Mouse (Mus musculus) CH12.LX (cell line): Measurements from ENCODE around the gene Parp1. TPM values are rescaled to one million over a fixed set of nuclear protein-coding genes. Genes with fewer than 3 reads are reported as not detected.

Experiments used
- DNase-seq: peaks from one replicate; pipeline ENCODE4 v3.0.0-alpha.2; 2013; ENCODE audit errors: extremely low read depth
- H3K27ac ChIP-seq: 2 replicates; pipeline ENCODE4 v1.5.1; 2012; ENCODE audit warnings: low read depth, mild to moderate bottlenecking, control low read depth, moderate library complexity; ENCODE audit not compliant: insufficient read depth
- H3K27me3 ChIP-seq: replicated peaks from 2 replicates; pipeline ENCODE3; 2012; ENCODE audit warnings: inconsistent platforms
- H3K36me3 ChIP-seq, 2 experiments: replicated peaks in 1 of 2; 2 replicates each; pipeline versions ENCODE3 to v1.6.1; 2012; ENCODE audit warnings: inconsistent platforms in 1 of 2, low read length in 1 of 2, mild to moderate bottlenecking in 1 of 2, mixed read lengths in 1 of 2, moderate library complexity in 1 of 2; ENCODE audit not compliant: control insufficient read depth in 1 of 2, insufficient read depth in 1 of 2
- H3K4me1 ChIP-seq, 2 experiments: 2 replicates each; pipeline ENCODE4 v1.6.1; 2012; ENCODE audit warnings: inconsistent platforms in 1 of 2, moderate library complexity in 1 of 2; ENCODE audit not compliant: insufficient read depth in 2 of 2, control insufficient read depth in 1 of 2
- H3K4me2 ChIP-seq: 2 replicates; pipeline ENCODE4 v1.6.1; 2012; ENCODE audit warnings: low read depth, mild to moderate bottlenecking, control low read depth; ENCODE audit not compliant: poor library complexity, insufficient read depth, severe bottlenecking
- H3K4me3 ChIP-seq, 3 experiments: fragments of 150-350 bp in 1 of 3; sonication (generic) in 1 of 3; replicated peaks in 1 of 3; 2 replicates each; pipeline versions ENCODE3 to v1.5.1; 2011 to 2012; ENCODE audit warnings: low read depth in 2 of 3, low read length in 2 of 3, mild to moderate bottlenecking in 2 of 3, moderate library complexity in 2 of 3, control low read depth in 1 of 3, improper control_type of control experiment in 1 of 3, inconsistent platforms in 1 of 3, mixed read lengths in 1 of 3; ENCODE audit not compliant: poor library complexity in 1 of 3
- H3K79me2 ChIP-seq: replicated peaks from 2 replicates; pipeline ENCODE4 v1.6.1; 2012; ENCODE audit warnings: mild to moderate bottlenecking, moderate library complexity; ENCODE audit not compliant: control insufficient read depth, poor library complexity, insufficient read depth, severe bottlenecking; ENCODE audit errors: extremely low read depth
- H3K9ac ChIP-seq: 2 replicates; pipeline ENCODE4 v1.6.1; 2012; ENCODE audit warnings: low read depth, mild to moderate bottlenecking, control low read depth, moderate library complexity; ENCODE audit not compliant: insufficient read depth
- H3K9me3 ChIP-seq: replicated peaks from 2 replicates; pipeline ENCODE3; 2012; ENCODE audit warnings: low read length, inconsistent platforms, mixed read lengths
- BHLHE40 ChIP-seq: IDR thresholded peaks from 2 replicates; pipeline ENCODE4 v1.6.1; 2011; ENCODE audit warnings: mild to moderate bottlenecking, low read depth, low read length, improper control_type of control experiment
- CHD1 ChIP-seq: IDR thresholded peaks from 2 replicates; pipeline ENCODE4 v1.6.1; 2012; ENCODE audit warnings: low read depth, low read length, improper control_type of control experiment, inconsistent platforms
- CHD2 ChIP-seq: IDR thresholded peaks from 2 replicates; pipeline ENCODE4 v1.6.1; 2011; ENCODE audit warnings: low read length, improper control_type of control experiment
- E2F4 ChIP-seq: IDR thresholded peaks from 2 replicates; pipeline ENCODE4 v1.6.1; 2011; ENCODE audit warnings: low read depth, low read length, improper control_type of control experiment; ENCODE audit not compliant: insufficient replicate concordance
- ELF1 ChIP-seq: IDR thresholded peaks from 2 replicates; pipeline ENCODE4 v1.6.1; 2014; ENCODE audit warnings: low read depth, mild to moderate bottlenecking, inconsistent platforms, low read length, improper control_type of control experiment
- EP300 ChIP-seq: IDR thresholded peaks from 2 replicates; pipeline ENCODE4 v1.6.1; 2011; ENCODE audit warnings: low read length, improper control_type of control experiment
- ETS1 ChIP-seq: conservative IDR thresholded peaks from 2 replicates; pipeline ENCODE4 v1.6.1; 2012; ENCODE audit warnings: low read depth, mild to moderate bottlenecking, inconsistent platforms, low read length, improper control_type of control experiment, moderate library complexity
- GABPA ChIP-seq: IDR thresholded peaks from 2 replicates; pipeline ENCODE4 v1.6.1; 2012; ENCODE audit warnings: low read depth, low read length, improper control_type of control experiment, inconsistent platforms; ENCODE audit not compliant: insufficient replicate concordance
- IRF4 ChIP-seq: IDR thresholded peaks from 2 replicates; pipeline ENCODE4 v1.6.1; 2014; ENCODE audit warnings: low read depth, mild to moderate bottlenecking, inconsistent platforms, low read length, improper control_type of control experiment
- KAT2A ChIP-seq: IDR thresholded peaks from 2 replicates; pipeline ENCODE4 v1.6.1; 2012; ENCODE audit warnings: low read length, improper control_type of control experiment, inconsistent platforms; ENCODE audit not compliant: insufficient replicate concordance
- MAFK ChIP-seq: IDR thresholded peaks from 2 replicates; pipeline ENCODE4 v1.6.1; 2011; ENCODE audit warnings: low read length, improper control_type of control experiment; ENCODE audit not compliant: insufficient replicate concordance
- MAX ChIP-seq: IDR thresholded peaks from 2 replicates; pipeline ENCODE4 v1.6.1; 2011; ENCODE audit warnings: low read length, improper control_type of control experiment
- MEF2A ChIP-seq: IDR thresholded peaks from 2 replicates; pipeline ENCODE4 v1.6.1; 2014; ENCODE audit warnings: low read depth, mild to moderate bottlenecking, inconsistent platforms, low read length, improper control_type of control experiment, borderline replicate concordance
- MXI1 ChIP-seq: IDR thresholded peaks from 2 replicates; pipeline ENCODE4 v1.6.1; 2011; ENCODE audit warnings: mild to moderate bottlenecking, low read depth, low read length, improper control_type of control experiment
- NRF1 ChIP-seq: IDR thresholded peaks from 2 replicates; pipeline ENCODE4 v1.6.1; 2014; ENCODE audit warnings: low read depth, mild to moderate bottlenecking, inconsistent platforms, low read length, improper control_type of control experiment, moderate library complexity
- PAX5 ChIP-seq: IDR thresholded peaks from 2 replicates; pipeline ENCODE4 v1.6.1; 2012; ENCODE audit warnings: low read length, inconsistent platforms, mixed read lengths
- POLR2A ChIP-seq: IDR thresholded peaks from 2 replicates; pipeline ENCODE4 v1.6.1; 2011; ENCODE audit warnings: low read depth, mild to moderate bottlenecking, improper control_type of control experiment, low read length
- RCOR1 ChIP-seq: conservative IDR thresholded peaks from 2 replicates; pipeline ENCODE4 v1.6.1; 2012; ENCODE audit warnings: low read depth, mild to moderate bottlenecking, inconsistent platforms, low read length, improper control_type of control experiment
- SMC3 ChIP-seq: IDR thresholded peaks from 2 replicates; pipeline ENCODE4 v1.6.1; 2011; ENCODE audit warnings: low read depth, low read length, improper control_type of control experiment
- TBP ChIP-seq: conservative IDR thresholded peaks from 2 replicates; pipeline ENCODE4 v1.6.1; 2011; ENCODE audit warnings: low read depth, low read length, improper control_type of control experiment
- UBTF ChIP-seq: IDR thresholded peaks from 2 replicates; pipeline ENCODE4 v1.6.1; 2012; ENCODE audit warnings: low read depth, mild to moderate bottlenecking, inconsistent platforms, low read length, improper control_type of control experiment, moderate library complexity
- USF1 ChIP-seq: IDR thresholded peaks from 2 replicates; pipeline ENCODE4 v1.6.1; 2014; ENCODE audit warnings: low read depth, mild to moderate bottlenecking, inconsistent platforms, low read length, improper control_type of control experiment
- ZC3H11A ChIP-seq: IDR thresholded peaks from 2 replicates; pipeline ENCODE4 v1.6.1; 2012; ENCODE audit warnings: low read depth, mild to moderate bottlenecking, inconsistent platforms, low read length, improper control_type of control experiment
- ZMIZ1 ChIP-seq: IDR thresholded peaks from 2 replicates; pipeline ENCODE4 v1.6.1; 2012; ENCODE audit warnings: low read depth, mild to moderate bottlenecking, inconsistent platforms, low read length, improper control_type of control experiment
- ZNF384 ChIP-seq: IDR thresholded peaks from 2 replicates; pipeline ENCODE4 v1.6.1; 2012; ENCODE audit warnings: low read depth, low read length, improper control_type of control experiment, inconsistent platforms
- dilution Hi-C: fragments of 300-500 bp; cut with MboI; formaldehyde crosslinking; loops from 2 replicates; pipeline ENCODE4 v1.14.3; 2020; ENCODE audit warnings: low sequenced_read_pairs; ENCODE audit not compliant: extremely low pct_unique_long_range_greater_than_20kb, extremely low pct_ligation_motif_present
- in situ Hi-C: fragments of 300-500 bp; cut with MboI; formaldehyde crosslinking; loops from 3 replicates; pipeline ENCODE4 v1.14.3; 2019; ENCODE audit warnings: low sequenced_read_pairs, low pct_ligation_motif_present, low pct_unique_long_range_greater_than_20kb, mixed read lengths
- polyA plus RNA-seq: library from polyadenylated mRNA; unstranded; fragments of >175 nt; gene quantifications from 2 replicates; pipeline ENCODE4 v1.2.1, GENCODE M21; 2012; ENCODE audit warnings: low read depth; ENCODE audit not compliant: insufficient read length
- total RNA-seq, 2 experiments: library from RNA; depleted of rRNA; stranded (reverse); fragments of 300-350 nt in 1 of 2; fragments of >200 nt in 1 of 2; gene quantifications; 2 replicates each; pipeline ENCODE4 v1.2.3; 2012 to 2014

The Parp1 gene
- total and polyA plus RNA-seq, 3 experiments = 310 to 313 (median 310) TPM

DNA sequence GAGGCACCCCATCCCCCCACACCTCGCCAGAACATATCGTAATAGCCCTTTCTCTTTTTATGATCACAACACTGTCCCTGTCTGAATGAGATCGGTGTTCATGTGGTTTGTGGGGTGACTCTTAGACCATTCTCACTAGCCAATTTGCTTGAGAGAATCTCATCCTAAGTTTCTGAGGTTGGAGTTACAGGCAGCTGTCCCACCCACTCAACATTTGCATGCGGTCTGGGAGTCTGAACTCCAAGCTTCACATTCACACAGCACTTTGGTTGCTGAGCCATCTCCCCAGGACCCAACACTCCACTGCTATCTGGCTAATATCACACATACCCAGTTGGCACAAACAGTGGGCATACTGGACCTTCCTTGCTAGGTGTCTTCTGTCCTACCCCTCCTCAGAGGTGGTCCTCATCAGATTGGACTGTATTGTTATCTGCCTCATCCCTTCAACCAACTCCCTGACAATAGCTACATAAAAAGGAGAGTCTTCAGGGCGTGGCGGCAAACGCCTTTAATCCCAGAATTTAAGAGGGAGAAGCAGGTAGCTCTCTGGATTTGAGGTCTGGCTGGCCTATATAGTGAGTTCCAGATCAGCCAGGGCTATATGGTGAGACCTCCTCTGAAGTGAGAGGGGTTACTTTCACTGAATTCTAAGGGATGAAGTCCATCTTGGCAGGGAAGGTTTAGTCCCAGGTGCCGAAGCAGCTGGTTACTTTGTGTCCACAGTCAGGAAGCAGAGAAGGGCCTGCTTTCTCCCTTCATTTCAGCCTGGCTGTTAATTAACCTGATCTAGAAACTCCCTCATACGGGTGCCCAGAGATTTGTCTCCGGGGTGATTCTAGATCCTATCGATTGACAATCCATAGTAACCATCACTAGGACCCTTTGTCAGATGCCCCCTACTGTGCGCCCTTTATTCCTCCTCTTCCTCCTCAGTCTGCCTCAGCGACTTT lies 21.6 kb upstream of the Parp1 start:
- Histone ChIP-seq H3K79me2 (no peaks in the 10 kb centered on the region), H3K27ac (no peak overlapping the region), H3K9me3 (peaks cover 9% of the 10 kb centered on the region), H3K4me3 (no peak overlapping the region), H3K27me3 (no peaks in the 10 kb centered on the region), H3K36me3 (no peaks in the 10 kb centered on the region), H3K4me1 (peaks cover 25 to 94% of the 10 kb centered on the region in 2 experiments), H3K4me2 (no peak overlapping the region), H3K9ac (no peak overlapping the region)
- in situ Hi-C loops = loop anchor here (5.0 to 25.0 kb wide), 3 partner anchors 62 to 285 kb away; partner anchors contain the start of genes Psen2 and Stum
- DNase-seq = peak; percentile 80
- TF ChIP-seq NRF1 = no peak
- TF ChIP-seq CHD1 = no peak
- 0 out of 2 replicates have a peak, but pooled peaks have one; percentile 43 for TF ChIP-seq MAFK
- no peak for TF ChIP-seq KAT2A
- TF ChIP-seq EP300 = peak; percentile 61; the same call in 1 of the 2 replicates
- TF ChIP-seq BHLHE40 = peak; percentile 53
- peak; percentile 11; the same call in 1 of the 2 replicates for TF ChIP-seq CHD2
- peak; percentile 64 for TF ChIP-seq ETS1
- no peak for TF ChIP-seq RCOR1
- TF ChIP-seq GABPA = no peak
- TF ChIP-seq USF1 = no peak
- TF ChIP-seq, all 38 proteins: peak for 5
- dilution Hi-C loops = no loop called here

DNA sequence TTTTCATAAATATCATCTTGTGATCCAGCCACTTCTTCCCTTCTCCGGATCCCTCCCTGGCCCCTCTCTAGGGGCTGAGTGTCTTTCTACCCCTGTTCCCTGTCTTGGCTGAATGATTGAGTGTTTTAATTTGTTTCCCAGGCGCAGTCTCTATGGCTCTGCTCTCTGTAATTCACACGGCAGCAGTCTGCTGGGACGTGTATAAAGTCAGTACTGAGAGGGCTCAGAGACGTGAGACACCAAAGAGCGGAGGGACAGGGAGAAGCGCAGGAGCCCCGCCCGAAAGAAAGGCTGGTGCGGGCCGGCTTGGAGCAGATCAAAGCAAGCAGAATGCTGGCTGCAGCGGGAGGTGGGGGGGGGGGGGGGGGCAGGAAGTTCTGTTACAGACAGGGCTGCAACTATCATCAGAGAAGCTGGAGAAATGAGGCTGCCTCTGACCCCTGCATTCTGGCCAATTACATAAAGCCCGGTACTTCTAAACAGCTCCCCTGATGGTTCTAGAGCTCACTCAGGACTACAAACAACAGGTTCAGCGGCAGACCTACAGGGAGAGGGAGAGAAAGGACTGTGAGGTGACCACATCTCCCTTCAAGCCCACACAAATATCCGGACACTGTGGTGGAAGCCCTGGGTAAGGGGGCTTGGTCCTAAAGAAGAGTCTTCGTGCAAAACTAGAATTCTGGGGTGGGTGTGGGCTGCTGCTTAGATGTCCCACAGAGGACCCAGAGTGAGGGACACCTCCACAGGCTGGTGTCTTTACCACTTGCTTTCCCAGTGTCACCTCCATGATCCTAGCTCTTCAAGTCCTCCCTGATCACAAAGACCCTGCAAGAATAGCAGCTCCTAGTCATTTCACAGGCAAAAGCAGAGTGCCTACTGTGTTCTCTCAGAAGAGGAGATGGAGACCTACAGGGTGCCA lies 20.7 kb upstream of the Parp1 start:
- no peak for DNase-seq
- Histone ChIP-seq H3K9me3 (peaks cover 9% of the 10 kb centered on the region), H3K27ac (no peak overlapping the region)
- in situ Hi-C loops = loop anchor here (5.0 to 25.0 kb wide), 3 partner anchors 63 to 286 kb away; partner anchors contain the start of genes Psen2 and Stum
- TF ChIP-seq PAX5 (no peak), UBTF (no peak), ELF1 (no peak), MAFK (no peak), ZMIZ1 (no peak), ZC3H11A (no peak), MEF2A (no peak), MAX (no peak), POLR2A (no peak), TBP (no peak), BHLHE40 (no peak), CHD2 (no peak), ZNF384 (no peak), E2F4 (no peak), IRF4 (no peak), SMC3 (no peak), KAT2A (no peak), CHD1 (no peak), MXI1 (no peak)
- TF ChIP-seq, all 38 proteins: peak for 0
- Histone ChIP-seq H3K36me3 (no peaks in the 10 kb centered on the region), H3K4me1 (peaks cover 21 to 91% of the 10 kb centered on the region in 2 experiments), H3K79me2 (no peaks in the 10 kb centered on the region), H3K9ac (no peak overlapping the region), H3K4me3 (no peak overlapping the region), H3K27me3 (no peaks in the 10 kb centered on the region), H3K4me2 (no peak overlapping the region)
- dilution Hi-C loops = no loop called here
